Mouse (Mus musculus) erythroblast, embryonic 14.5 days (primary cell): ENCODE data around the gene Atp8b4.

Experiments
- GATA1 ChIP-seq: IDR thresholded peaks from 2 replicates; pipeline ENCODE4 v1.6.1; 2012; ENCODE audit warnings: low read length, inconsistent platforms, mixed read lengths
- TAL1 ChIP-seq: IDR thresholded peaks from 3 replicates; pipeline ENCODE4 v1.6.1; 2012; ENCODE audit warnings: low read length, inconsistent platforms, mixed read lengths

DNA sequence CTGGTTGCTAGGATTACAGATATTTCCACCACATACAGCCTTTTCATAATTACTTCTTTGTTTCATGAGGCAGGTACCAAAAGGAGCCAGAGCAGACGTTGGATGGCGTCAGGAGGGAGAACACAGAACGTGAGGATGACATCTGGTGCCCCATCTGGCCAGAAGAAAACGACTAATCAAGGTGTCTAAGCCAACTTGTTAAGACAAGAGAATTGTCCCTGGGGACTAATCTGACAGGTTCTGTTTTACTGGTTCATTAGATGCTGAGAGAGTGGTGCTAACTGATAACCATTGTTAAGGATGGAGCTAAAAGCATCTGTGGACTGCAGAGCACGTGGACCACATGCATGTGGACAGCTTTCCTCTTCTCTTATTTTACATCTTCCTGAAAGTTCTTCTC, 7.8 kb downstream of the Atp8b4 start:
- TF ChIP-seq GATA1 (no peak), TAL1 (no peak)
